Mouse (Mus musculus) forebrain, postnatal 0 days (tissue): ENCODE results near the gene Prrg4. TPM values are rescaled to one million over a fixed set of nuclear protein-coding genes. Genes with fewer than 3 reads are reported as not detected.
A peak's percentile ranks its signal among the peaks of the same experiment; 100 is the strongest.
"Not testable (repeated sequence)": the region's sequence is repeated elsewhere in the genome, so short reads cannot be mapped to it uniquely, and the experiment has no call there.

Experiments used
- ATAC-seq: fragments of 200-750 bp; cut with Nextera tagmentation; 2 replicates; pipeline ENCODE4 v1.8.0; 2017; ENCODE audit warnings: mild to moderate bottlenecking, moderate library complexity
- DNase-seq: peaks from one replicate; pipeline ENCODE4 v3.0.0-alpha.2; 2015
- H3K27ac ChIP-seq: fragments of 300-500 bp; sonication (generic); 2 replicates; pipeline ENCODE4 v1.5.1; 2014; ENCODE audit warnings: low read depth, mild to moderate bottlenecking, antibody characterized with exemption, low read length, moderate library complexity, mixed read lengths
- H3K27me3 ChIP-seq: fragments of 300-500 bp; sonication (generic); 2 replicates; pipeline ENCODE4 v1.6.1; 2014; ENCODE audit warnings: mild to moderate bottlenecking, low read length, mixed read lengths; ENCODE audit not compliant: insufficient read depth
- H3K36me3 ChIP-seq: fragments of 300-500 bp; sonication (generic); 2 replicates; pipeline ENCODE4 v1.6.1; 2014; ENCODE audit warnings: mild to moderate bottlenecking, moderate library complexity; ENCODE audit not compliant: insufficient read depth
- H3K4me1 ChIP-seq: fragments of 300-500 bp; sonication (generic); 2 replicates; pipeline ENCODE4 v1.6.1; 2014; ENCODE audit warnings: antibody characterized with exemption; ENCODE audit not compliant: insufficient read depth
- H3K4me2 ChIP-seq: fragments of 300-500 bp; sonication (generic); 2 replicates; pipeline ENCODE4 v1.6.1; 2014; ENCODE audit warnings: low read depth, mild to moderate bottlenecking, moderate library complexity
- H3K4me3 ChIP-seq: fragments of 300-500 bp; sonication (generic); 2 replicates; pipeline ENCODE4 v1.5.1; 2014; ENCODE audit warnings: low read depth, low read length, mixed read lengths
- H3K9ac ChIP-seq: fragments of 300-500 bp; sonication (generic); 2 replicates; pipeline ENCODE4 v1.6.1; 2014; ENCODE audit warnings: mild to moderate bottlenecking
- H3K9me3 ChIP-seq: fragments of 300-500 bp; sonication (generic); 2 replicates; pipeline ENCODE4 v1.6.1; 2016; ENCODE audit warnings: low read length
- CTCF ChIP-seq: sonication (generic); IDR thresholded peaks from 2 replicates; pipeline ENCODE4 v1.5.1; 2016; ENCODE audit warnings: antibody characterized with exemption, control low read depth, low read depth
- WGBS: fragments of 180-500 bp; shearing (Covaris S2); extraction: QIAGEN DNeasy Blood & Tissue Kit; methylation state at CpG from one replicate; pipeline ENCODE4 v1.1.7; 2014; 5-methylcytosine and 5-hydroxymethylcytosine counted together
- polyA plus RNA-seq: library from polyadenylated mRNA; unstranded; fragments of >200 nt; fragmentation: Nextera tagmentation; extraction: Ambion mirVana; gene quantifications from 2 replicates; pipeline ENCODE4 v1.2.1, GENCODE M21; 2015
- total RNA-seq: library from RNA; depleted of rRNA; stranded (reverse); fragments of >200 nt; gene quantifications from 2 replicates; pipeline ENCODE4 v1.2.3, GENCODE M21; 2014; rRNA removed

Gene Prrg4
- total RNA-seq, result 1.2 TPM in 2 replicates
- 0.31 and 1.1 TPM in 2 replicates for polyA plus RNA-seq

GRCm38 (mm10) chr2:104849276-104849990 lies at the start of gene Prrg4:
Prrg4 (minus strand) TSS chr2:104849876.
- Histone ChIP-seq H3K4me3 (peak within 1 kb of the TSS; percentile 55), H3K27me3 (0 out of 2 replicates have a peak, but pooled peaks cover 21% of the 10 kb centered on the region), H3K4me2 (peak within 1 kb of the TSS; percentile 99), H3K4me1 (no peaks in the 10 kb centered on the region), H3K9me3 (no peaks in the 10 kb centered on the region), H3K27ac (no peak within 1 kb of the TSS), H3K36me3 (no peaks in the 10 kb centered on the region), H3K9ac (peak within 1 kb of the TSS; percentile 51)
- WGBS, result under 1% methylated on average over 61 of the region's 62 CpGs
- ATAC-seq, result peak; percentile 72
- peak; percentile 41 for DNase-seq
- TF ChIP-seq CTCF, result no peak; the same call in none of the 2 replicates

- 19% methylated on average over 10 of the region's 10 CpGs for WGBS
- Histone ChIP-seq H3K36me3 (no peaks in the 10 kb centered on the region), H3K4me3 (no peak overlapping the region), H3K9ac (no peak overlapping the region), H3K4me2 (no peak overlapping the region), H3K27me3 (no peaks in the 10 kb centered on the region), H3K9me3 (no peaks in the 10 kb centered on the region), H3K4me1 (no peaks in the 10 kb centered on the region), H3K27ac (no peak overlapping the region)
- DNase-seq (peak; percentile 89), ATAC-seq (peak; percentile 81)
- peak; percentile 94 for TF ChIP-seq CTCF
Observed at GRCm38 (mm10) chr2:104887882-104888566, 38.3 kb upstream of the Prrg4 start.

GRCm38 (mm10) chr2:104887331-104887730 lies 37.7 kb upstream of the Prrg4 start:
- H3K36me3 ChIP-seq, H3K27ac ChIP-seq, H3K9ac ChIP-seq, H3K27me3 ChIP-seq, H3K9me3 ChIP-seq, H3K4me3 ChIP-seq, H3K4me1 ChIP-seq, DNase-seq, ATAC-seq, H3K4me2 ChIP-seq: not testable (repeated sequence)
- WGBS, result 60% methylated on average over 2 of the region's 2 CpGs

- no peaks in the 10 kb centered on the region for H3K4me1 ChIP-seq
- WGBS, result 91% methylated on average over 18 of the region's 18 CpGs
- no peaks in the 10 kb centered on the region for H3K9me3 ChIP-seq
- no peaks in the 10 kb centered on the region for H3K27me3 ChIP-seq
- H3K4me2 ChIP-seq, result no peak overlapping the region
- no peaks in the 10 kb centered on the region for H3K36me3 ChIP-seq
- no peak overlapping the region for H3K4me3 ChIP-seq
- DNase-seq (no peak), ATAC-seq (no peak)
- H3K27ac ChIP-seq, result no peak overlapping the region
- TF ChIP-seq CTCF, result no peak
- H3K9ac ChIP-seq, result no peak overlapping the region
Observed at GRCm38 (mm10) chr2:104886109-104886508, 36.4 kb upstream of the Prrg4 start.

- no peak for TF ChIP-seq CTCF
- WGBS, result 82% methylated on average over 8 of the region's 8 CpGs
- Histone ChIP-seq H3K36me3 (no peaks in the 10 kb centered on the region), H3K27me3 (no peaks in the 10 kb centered on the region), H3K4me2 (no peak overlapping the region), H3K9me3 (no peaks in the 10 kb centered on the region), H3K4me1 (no peaks in the 10 kb centered on the region), H3K4me3 (no peak overlapping the region), H3K27ac (no peak overlapping the region), H3K9ac (no peak overlapping the region)
- ATAC-seq, result no peak
- DNase-seq, result no peak
Observed at GRCm38 (mm10) chr2:104878794-104879193, 29.1 kb upstream of the Prrg4 start.

GRCm38 (mm10) chr2:104869101-104869500 lies 19.4 kb upstream of the Prrg4 start:
- H3K4me1 ChIP-seq, result no peaks in the 10 kb centered on the region
- no peak overlapping the region for H3K4me2 ChIP-seq
- no peak for TF ChIP-seq CTCF
- no peaks in the 10 kb centered on the region for H3K36me3 ChIP-seq
- H3K9me3 ChIP-seq, result no peaks in the 10 kb centered on the region
- H3K27ac ChIP-seq, result no peak overlapping the region
- H3K9ac ChIP-seq, result no peak overlapping the region
- ATAC-seq, result no peak
- H3K4me3 ChIP-seq, result no peak overlapping the region
- WGBS, result 80% methylated on average over 3 of the region's 3 CpGs
- no peak for DNase-seq
- no peaks in the 10 kb centered on the region for H3K27me3 ChIP-seq

GRCm38 (mm10) chr2:104867282-104867855 lies 17.7 kb upstream of the Prrg4 start, which contains the start of gene Ccdc73:
Ccdc73 (plus strand) TSS chr2:104867805.
- Histone ChIP-seq H3K9me3 (no peaks in the 10 kb centered on the region), H3K27me3 (no peaks in the 10 kb centered on the region), H3K9ac (no peak within 1 kb of the TSS), H3K4me1 (no peaks in the 10 kb centered on the region), H3K4me2 (no peak within 1 kb of the TSS), H3K36me3 (no peaks in the 10 kb centered on the region), H3K4me3 (no peak within 1 kb of the TSS), H3K27ac (no peak within 1 kb of the TSS)
- WGBS, result 92% methylated on average over 13 of the region's 13 CpGs
- no peak for ATAC-seq
- DNase-seq, result no peak
- TF ChIP-seq CTCF, result no peak
